Mouse (Mus musculus) lung, adult 2 months (tissue): ENCODE data around the gene Pgam1. TPM values are rescaled to one million over a fixed set of nuclear protein-coding genes. Genes with fewer than 3 reads are reported as not detected.

ENCODE experiments used
- DNase-seq: peaks from one replicate; pipeline ENCODE4 v3.0.0; 2022
- H3K4me1 ChIP-seq: fragments of 200-500 bp; 2 replicates; pipeline ENCODE4 v1.6.1; 2011; ENCODE audit warnings: low read length; ENCODE audit not compliant: control insufficient read depth, insufficient read depth
- H3K4me3 ChIP-seq: fragments of 200-500 bp; replicated peaks from 2 replicates; pipeline ENCODE3; 2011; ENCODE audit warnings: low read depth, mild to moderate bottlenecking, control low read depth, low read length; ENCODE audit errors: extremely low read depth
- CTCF ChIP-seq: fragments of 200-500 bp; IDR thresholded peaks from 2 replicates; pipeline ENCODE4 v1.5.1; 2011; ENCODE audit warnings: mild to moderate bottlenecking, low read length, control low read depth; ENCODE audit not compliant: insufficient read depth
- POLR2A ChIP-seq: fragments of 200-500 bp; IDR thresholded peaks from 2 replicates; pipeline ENCODE4 v1.6.1; 2011; ENCODE audit warnings: low read depth, mild to moderate bottlenecking, control low read depth, low read length, borderline replicate concordance; ENCODE audit errors: extremely low read depth
- WGBS: fragments of 180-500 bp; shearing (Covaris S2); methylation state at CpG from one replicate; pipeline ENCODE4 v1.1.7; 2018; 5-methylcytosine and 5-hydroxymethylcytosine counted together
- polyA plus RNA-seq: library from polyadenylated mRNA; depleted of rRNA; stranded (reverse); fragments of >200 nt; gene quantifications from 2 replicates; pipeline ENCODE4 v1.2.3, GENCODE M21; 2012

Pgam1 gene
- polyA plus RNA-seq, 1 experiment = 169 TPM

GRCm38 (mm10) chr19:41895460-41896318 is 16.0 kb upstream of the Pgam1 start, which contains the start of gene Rrp12:
TSS of gene Rrp12 (minus strand) at chr19:41896173.
- H3K4me3 ChIP-seq = peak within 1 kb of the TSS; percentile 74
- WGBS = 1% methylated on average over 46 of the region's 46 CpGs
- TF ChIP-seq CTCF (no peak), POLR2A (peak; percentile 53; the same call in 1 of the 2 replicates)
- no peaks in the 10 kb centered on the region for H3K4me1 ChIP-seq
- DNase-seq = peak; percentile 75

GRCm38 (mm10) chr19:41896319-41896711 is 15.4 kb upstream of the Pgam1 start:
- Histone ChIP-seq H3K4me3 (peak overlapping the region; percentile 74), H3K4me1 (no peaks in the 10 kb centered on the region)
- TF ChIP-seq POLR2A (no peak), CTCF (no peak)
- 16% methylated on average over 18 of the region's 18 CpGs for WGBS
- no peak for DNase-seq

DNA sequence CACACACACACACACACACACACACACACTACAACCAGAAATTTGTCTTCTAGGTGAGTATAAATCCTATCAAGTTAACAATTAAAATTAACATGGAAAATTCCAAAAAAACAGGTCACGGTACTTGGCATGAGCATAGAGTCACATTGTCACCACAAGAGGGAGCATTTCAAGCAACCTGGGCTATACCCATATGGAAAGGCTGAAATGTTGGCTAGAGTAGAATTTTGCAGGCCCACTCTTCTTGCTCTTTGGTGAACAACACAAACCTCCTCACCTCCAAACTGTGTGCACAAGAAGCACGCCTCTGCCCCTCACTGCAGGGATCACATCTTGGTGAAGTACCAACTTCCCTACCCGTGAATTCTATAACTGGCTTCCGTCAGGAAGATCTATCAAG is 12.9 kb upstream of the Pgam1 start:
- WGBS = 50% methylated on average over 4 of the region's 4 CpGs
- DNase-seq = peak; percentile 12
- Histone ChIP-seq H3K4me1 (no peaks in the 10 kb centered on the region), H3K4me3 (no peak overlapping the region)
- peak; percentile 18; the same call in 1 of the 2 replicates for TF ChIP-seq CTCF
- TF ChIP-seq POLR2A = no peak

DNA sequence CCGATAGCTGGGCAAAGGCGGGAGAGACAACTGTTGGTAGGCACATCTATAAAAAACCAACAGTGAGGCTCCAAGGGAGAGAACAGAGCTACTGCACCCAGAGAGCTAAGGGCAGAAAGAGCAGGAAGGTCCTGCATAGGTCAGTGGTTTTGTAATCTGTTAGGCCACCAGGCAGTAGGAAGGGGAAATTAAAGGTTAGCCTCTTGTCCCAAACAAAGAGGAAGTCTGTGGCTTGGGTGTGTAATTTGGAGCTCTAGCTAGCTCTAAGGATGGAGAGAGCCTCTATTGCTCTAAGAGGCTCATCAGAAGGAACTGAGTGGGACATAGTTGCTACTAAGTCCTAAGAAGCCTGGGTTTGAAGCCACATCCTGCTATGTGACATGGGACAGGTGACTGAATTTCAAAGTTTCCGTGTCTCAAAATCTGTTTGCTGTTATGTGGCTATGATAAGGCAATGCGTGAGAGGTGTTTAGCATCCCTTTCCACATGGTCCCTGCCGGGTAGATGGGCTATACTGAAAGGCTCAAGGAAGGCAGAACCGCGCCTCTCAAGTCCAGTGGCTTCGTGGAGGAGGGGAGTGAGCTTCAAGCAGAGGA is 11.1 kb upstream of the Pgam1 start:
- WGBS = 71% methylated on average over 8 of the region's 8 CpGs
- DNase-seq = no peak
- no peaks in the 10 kb centered on the region for H3K4me1 ChIP-seq
- TF ChIP-seq POLR2A (no peak), CTCF (no peak)
- H3K4me3 ChIP-seq = no peak overlapping the region

DNA sequence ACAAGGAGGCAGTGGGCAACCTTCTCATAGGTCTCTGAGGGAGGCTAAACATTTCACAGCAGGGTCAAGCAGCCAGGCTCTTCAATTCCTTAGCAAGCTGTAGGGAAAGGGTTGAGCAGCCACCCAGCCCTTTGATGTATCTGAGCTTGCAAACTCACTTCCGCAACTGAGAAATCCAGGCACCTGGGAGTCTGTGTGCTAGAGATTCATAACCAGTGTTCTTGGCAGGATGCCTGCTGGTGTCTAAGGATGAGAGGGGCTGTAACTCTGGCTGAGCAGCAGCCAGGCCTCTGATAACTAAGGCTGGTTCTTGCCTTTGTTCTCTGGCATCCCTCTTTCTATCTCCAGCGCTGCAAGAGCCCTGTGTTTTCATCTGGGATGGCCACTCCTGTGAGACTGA is 10.0 kb upstream of the Pgam1 start:
- Histone ChIP-seq H3K4me1 (no peaks in the 10 kb centered on the region), H3K4me3 (no peak overlapping the region)
- no peak for DNase-seq
- 35% methylated on average over 2 of the region's 2 CpGs for WGBS
- TF ChIP-seq CTCF (no peak), POLR2A (no peak)

GRCm38 (mm10) chr19:41902848-41903593 is 8.7 kb upstream of the Pgam1 start:
- 75% methylated on average over 10 of the region's 10 CpGs for WGBS
- TF ChIP-seq POLR2A (no peak), CTCF (no peak)
- Histone ChIP-seq H3K4me1 (no peaks in the 10 kb centered on the region), H3K4me3 (no peak overlapping the region)
- DNase-seq = no peak

DNA sequence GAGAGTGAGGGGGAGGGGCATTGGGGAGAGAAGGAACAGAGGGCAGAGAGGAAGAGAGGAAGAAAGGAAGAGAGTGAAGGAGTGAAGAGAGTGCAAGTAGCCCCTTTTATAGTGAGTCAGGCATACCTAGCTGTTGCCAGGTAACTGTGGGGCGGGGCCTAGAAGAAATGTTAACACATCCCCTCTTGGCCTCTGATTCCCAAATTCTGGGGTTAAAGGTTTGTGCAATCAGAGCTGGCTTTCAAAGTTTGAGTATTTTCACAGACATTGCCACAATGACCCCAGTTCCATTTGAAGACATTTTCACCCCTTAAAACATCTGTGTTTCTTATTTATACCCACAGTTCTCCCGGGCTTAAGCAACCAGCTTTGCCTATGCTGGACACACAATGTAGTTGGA is 6.5 kb upstream of the Pgam1 start:
- Histone ChIP-seq H3K4me1 (no peaks in the 10 kb centered on the region), H3K4me3 (no peak overlapping the region)
- TF ChIP-seq POLR2A (no peak), CTCF (no peak)
- no peak for DNase-seq
- 75% methylated on average over 2 of the region's 2 CpGs for WGBS

GRCm38 (mm10) chr19:41906311-41907078 is 5.2 kb upstream of the Pgam1 start:
- no peak overlapping the region for H3K4me3 ChIP-seq
- no peaks in the 10 kb centered on the region for H3K4me1 ChIP-seq
- no peak for DNase-seq
- WGBS = 45% methylated on average over 6 of the region's 6 CpGs
- TF ChIP-seq CTCF (no peak), POLR2A (no peak)

- TF ChIP-seq CTCF = no peak
- TF ChIP-seq POLR2A = no peak
- no peak overlapping the region for H3K4me3 ChIP-seq
- no peaks in the 10 kb centered on the region for H3K4me1 ChIP-seq
- no peak for DNase-seq
- WGBS = 34% methylated on average over 8 of the region's 8 CpGs
Measured at GRCm38 (mm10) chr19:41907079-41907760, 4.5 kb upstream of the Pgam1 start.
